Mouse (Mus musculus) myocyte (in vitro differentiated cells): Measurements from ENCODE around the gene Trim25. TPM values are rescaled to one million over a fixed set of nuclear protein-coding genes. Genes with fewer than 3 reads are reported as not detected.

Experiments used
- H3K27me3 ChIP-seq: one replicate; pipeline ENCODE4 v1.6.1; 2011; ENCODE audit not compliant: control insufficient read depth, insufficient read depth, insufficient read length
- H3K36me3 ChIP-seq: one replicate; pipeline ENCODE4 v1.6.1; 2011; ENCODE audit not compliant: control insufficient read depth, insufficient read depth
- H3K4me2 ChIP-seq: one replicate; pipeline ENCODE4 v1.6.1; 2011; ENCODE audit warnings: low read depth, control low read depth
- H3K4me3 ChIP-seq: one replicate; pipeline ENCODE4 v1.5.1; 2011; ENCODE audit warnings: mild to moderate bottlenecking, control low read depth, moderate library complexity
- H3K79me2 ChIP-seq: one replicate; pipeline ENCODE4 v1.6.1; 2011; ENCODE audit not compliant: control insufficient read depth, insufficient read depth
- H3ac ChIP-seq: one replicate; pipeline ENCODE4 v1.6.1; 2011; ENCODE audit not compliant: control insufficient read depth, insufficient read length
- CEBPB ChIP-seq: IDR thresholded peaks from 2 replicates; pipeline ENCODE4 v1.6.1; 2011; ENCODE audit warnings: mild to moderate bottlenecking, moderate library complexity; ENCODE audit not compliant: poor library complexity, insufficient read depth, severe bottlenecking
- E2F4 ChIP-seq: IDR thresholded peaks from one replicate; pipeline ENCODE4 v1.6.1; 2011; ENCODE audit warnings: mild to moderate bottlenecking, control low read depth, moderate library complexity; ENCODE audit not compliant: insufficient read depth
- MAX ChIP-seq: IDR thresholded peaks from one replicate; pipeline ENCODE4 v1.6.1; 2011; ENCODE audit warnings: low read depth, mild to moderate bottlenecking, control low read depth
- MYOD1 ChIP-seq, 3 experiments: IDR thresholded peaks; one replicate each; pipeline ENCODE4 v1.6.1; 2011; ENCODE audit warnings: control low read depth in 2 of 3, low read depth in 2 of 3, mild to moderate bottlenecking in 2 of 3, moderate library complexity in 1 of 3; ENCODE audit not compliant: insufficient read length in 2 of 3, control insufficient read depth in 1 of 3
- MYOG ChIP-seq, 3 experiments: IDR thresholded peaks; one replicate each; pipeline ENCODE4 v1.6.1; 2011; ENCODE audit warnings: control low read depth in 2 of 3, low read depth in 2 of 3, mild to moderate bottlenecking in 2 of 3; ENCODE audit not compliant: insufficient read length in 2 of 3, control insufficient read depth in 1 of 3, insufficient read depth in 1 of 3
- POLR2A ChIP-seq: IDR thresholded peaks from one replicate; pipeline ENCODE4 v1.6.1; 2011; ENCODE audit warnings: low read depth, mild to moderate bottlenecking, control low read depth, moderate library complexity; ENCODE audit not compliant: insufficient read length
- POLR2AphosphoS2 ChIP-seq: IDR thresholded peaks from one replicate; pipeline ENCODE4 v1.6.1; 2011; ENCODE audit warnings: low read depth, control low read depth; ENCODE audit not compliant: insufficient read length
- REST ChIP-seq: IDR thresholded peaks from one replicate; pipeline ENCODE4 v1.6.1; 2011; ENCODE audit warnings: mild to moderate bottlenecking, control low read depth, moderate library complexity; ENCODE audit not compliant: insufficient read depth, insufficient read length
- SRF ChIP-seq: IDR thresholded peaks from one replicate; pipeline ENCODE4 v1.6.1; 2011; ENCODE audit warnings: low read depth; ENCODE audit not compliant: control insufficient read depth, insufficient read length
- TCF12 ChIP-seq: IDR thresholded peaks from one replicate; pipeline ENCODE4 v1.6.1; 2011; ENCODE audit warnings: mild to moderate bottlenecking, control low read depth; ENCODE audit not compliant: poor library complexity, insufficient read depth, severe bottlenecking
- TCF3 ChIP-seq: IDR thresholded peaks from one replicate; pipeline ENCODE4 v1.6.1; 2011; ENCODE audit warnings: low read depth, control low read depth; ENCODE audit not compliant: insufficient read length
- USF1 ChIP-seq: IDR thresholded peaks from one replicate; pipeline ENCODE4 v1.6.1; 2011; ENCODE audit warnings: low read depth, mild to moderate bottlenecking, control low read depth, moderate library complexity
- polyA plus RNA-seq: library from polyadenylated mRNA; unstranded; fragments of >200 nt; fragmentation: generic; extraction: Trizol; gene quantifications from one replicate; pipeline ENCODE4 v1.2.1, GENCODE M21; 2012; ENCODE audit warnings: missing spikeins

The Trim25 gene
- polyA plus RNA-seq, 1 experiment: 6.5 TPM

DNA sequence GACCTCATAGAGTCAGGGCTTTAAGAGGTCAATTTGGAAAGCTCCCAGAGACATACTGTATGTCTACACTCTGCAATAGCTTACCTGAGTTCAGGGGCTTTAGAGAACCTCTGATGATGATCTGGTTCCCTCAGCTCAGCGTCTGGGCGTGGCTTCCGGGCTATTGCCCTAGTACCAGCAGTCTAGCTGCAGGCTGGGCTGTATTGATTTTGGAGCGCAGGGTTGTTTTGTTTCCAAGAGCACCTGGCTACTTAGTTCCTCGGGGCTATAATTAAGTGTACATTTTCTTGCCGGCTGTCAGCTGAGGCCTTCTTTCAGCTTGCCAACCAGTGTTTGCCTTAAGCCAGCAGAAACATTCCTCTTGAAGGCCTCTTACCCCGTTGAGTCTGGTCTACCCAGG is 10.3 kb downstream of the Trim25 start:
- H3K79me2 ChIP-seq: no peaks in the 10 kb centered on the region
- no peaks in the 10 kb centered on the region for H3K27me3 ChIP-seq
- H3K36me3 ChIP-seq: no peaks in the 10 kb centered on the region
- TF ChIP-seq MYOG (IDR thresholded peaks at IDR 0.05; ENCODE audit: control insufficient read depth in 1 of 3, insufficient read depth in 1 of 3, insufficient read length in 2 of 3, low read depth in 2 of 3): no peak
- no peak overlapping the region for H3K4me2 ChIP-seq
- H3K4me3 ChIP-seq: no peak overlapping the region
- no peak overlapping the region for H3ac ChIP-seq

DNA sequence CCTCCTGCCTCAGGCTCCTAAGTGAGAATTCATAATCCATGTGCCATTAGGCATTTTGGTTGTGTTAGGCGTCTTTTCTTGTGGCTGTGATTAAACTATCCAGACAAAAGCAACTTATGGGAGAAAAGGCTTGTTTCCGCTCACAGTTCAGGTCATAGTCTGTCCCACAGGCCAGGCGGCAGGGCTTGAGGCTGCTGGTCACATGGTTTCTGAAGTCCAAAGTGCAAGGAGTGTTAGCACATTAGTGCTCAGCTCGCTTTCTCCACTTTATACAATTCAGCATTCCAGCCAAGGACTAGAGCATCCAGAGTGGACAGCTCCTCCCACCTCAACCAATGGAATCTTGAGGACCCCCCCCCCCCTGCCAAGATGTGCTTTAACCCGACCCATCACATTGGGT is 13.1 kb downstream of the Trim25 start:
- no peaks in the 10 kb centered on the region for H3K79me2 ChIP-seq
- no peaks in the 10 kb centered on the region for H3K36me3 ChIP-seq

DNA sequence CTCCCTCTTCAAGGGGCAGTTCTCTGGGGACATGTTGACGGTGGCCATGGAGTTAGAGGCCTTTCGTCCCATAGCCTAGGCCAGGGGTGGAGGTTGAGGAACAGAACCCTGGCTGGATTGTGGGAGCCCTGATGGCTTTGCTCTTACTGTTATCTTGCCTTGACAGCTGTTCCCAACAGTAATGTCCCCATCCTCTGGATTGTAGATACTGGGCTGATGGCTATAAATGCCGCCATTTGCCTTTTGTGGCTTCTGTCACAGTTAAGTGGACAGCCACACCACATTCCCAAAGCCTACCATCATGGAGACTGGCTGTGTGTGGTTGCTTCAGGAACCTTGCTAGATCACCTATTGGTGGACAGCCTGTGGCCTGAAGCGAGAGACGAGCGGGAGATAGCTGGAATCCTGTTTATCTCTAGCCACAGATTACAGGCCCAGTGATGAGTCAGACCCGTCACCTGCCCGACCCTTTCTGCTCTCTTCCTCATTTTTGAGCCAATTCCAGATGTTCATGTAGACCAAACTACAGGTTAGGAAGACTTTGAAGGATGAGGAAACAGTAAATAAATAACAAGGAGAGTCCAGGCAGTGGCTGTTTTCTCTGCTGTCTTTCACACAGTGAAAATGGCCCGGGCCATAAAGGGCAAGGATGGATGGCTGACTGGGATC is 18.5 kb downstream of the Trim25 start:
- Histone ChIP-seq H3K27me3 (no peaks in the 10 kb centered on the region), H3K4me2 (no peak overlapping the region), H3K36me3 (no peaks in the 10 kb centered on the region)

More for the DNA sequence above, 13.1 kb downstream of the Trim25 start:
- TF ChIP-seq TCF12: no peak
- no peak for TF ChIP-seq MAX
- no peak for TF ChIP-seq POLR2A
- Histone ChIP-seq H3K27me3 (no peaks in the 10 kb centered on the region), H3K4me3 (no peak overlapping the region), H3K4me2 (no peak overlapping the region), H3ac (no peak overlapping the region)

DNA sequence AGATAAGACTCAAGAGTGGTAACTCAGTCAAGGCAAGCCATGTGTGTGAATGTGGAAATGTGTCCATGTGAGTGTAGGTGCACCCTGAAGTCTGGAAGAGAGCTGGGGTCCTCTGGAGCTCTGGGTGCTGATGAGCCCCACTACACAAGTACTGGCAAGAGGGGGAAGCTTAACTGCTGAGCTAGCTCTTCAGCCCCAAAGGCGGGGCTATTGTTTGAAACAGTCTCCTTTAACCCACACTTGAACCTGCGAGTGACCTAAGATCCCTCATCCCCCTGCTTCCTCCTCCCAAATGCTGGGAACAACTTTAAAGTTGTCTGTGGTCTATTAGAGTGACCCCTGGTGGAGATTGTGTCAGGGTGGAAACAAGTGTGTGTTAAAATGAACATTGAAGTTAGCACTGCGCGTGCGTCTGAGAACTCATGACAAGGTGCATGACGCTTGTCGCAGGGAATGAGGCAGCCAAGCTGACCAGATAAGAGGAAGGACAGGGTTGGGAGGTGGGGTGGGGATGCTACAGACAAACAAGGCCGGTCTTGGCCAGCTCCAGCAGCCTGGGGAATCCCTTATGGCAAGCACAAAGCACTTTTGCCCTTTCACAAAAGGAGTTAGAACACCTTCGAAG is 21.6 kb downstream of the Trim25 start:
- no peak for TF ChIP-seq USF1
- TF ChIP-seq MYOD1 (IDR thresholded peaks at IDR 0.05; ENCODE audit: control insufficient read depth in 1 of 3, insufficient read length in 2 of 3, low read depth in 2 of 3): no peak
- TF ChIP-seq MAX: no peak
- TF ChIP-seq POLR2A: no peak
- no peak for TF ChIP-seq TCF12
- TF ChIP-seq CEBPB: no peak
- TF ChIP-seq POLR2AphosphoS2: no peak
- no peak for TF ChIP-seq E2F4
- no peak for TF ChIP-seq TCF3
- TF ChIP-seq SRF: no peak
- TF ChIP-seq MYOG (IDR thresholded peaks at IDR 0.05; ENCODE audit: control insufficient read depth in 1 of 3, insufficient read depth in 1 of 3, insufficient read length in 2 of 3, low read depth in 2 of 3): no peak
- TF ChIP-seq REST: no peak
- H3K4me3 ChIP-seq: no peak overlapping the region
- H3ac ChIP-seq: no peak overlapping the region
- H3K4me2 ChIP-seq: no peak overlapping the region
- H3K79me2 ChIP-seq: no peaks in the 10 kb centered on the region
- H3K36me3 ChIP-seq: no peaks in the 10 kb centered on the region
- H3K27me3 ChIP-seq: no peaks in the 10 kb centered on the region

More for the DNA sequence above, 18.5 kb downstream of the Trim25 start:
- TF ChIP-seq MYOG (IDR thresholded peaks at IDR 0.05; ENCODE audit: control insufficient read depth in 1 of 3, insufficient read depth in 1 of 3, insufficient read length in 2 of 3, low read depth in 2 of 3) (no peak), USF1 (no peak), CEBPB (no peak), REST (no peak), TCF3 (no peak), MAX (no peak), POLR2A (no peak), SRF (no peak), MYOD1 (IDR thresholded peaks at IDR 0.05; ENCODE audit: control insufficient read depth in 1 of 3, insufficient read length in 2 of 3, low read depth in 2 of 3) (no peak), E2F4 (no peak), TCF12 (no peak), POLR2AphosphoS2 (no peak)
- Histone ChIP-seq H3K4me3 (no peak overlapping the region), H3ac (no peak overlapping the region), H3K79me2 (no peaks in the 10 kb centered on the region)

DNA sequence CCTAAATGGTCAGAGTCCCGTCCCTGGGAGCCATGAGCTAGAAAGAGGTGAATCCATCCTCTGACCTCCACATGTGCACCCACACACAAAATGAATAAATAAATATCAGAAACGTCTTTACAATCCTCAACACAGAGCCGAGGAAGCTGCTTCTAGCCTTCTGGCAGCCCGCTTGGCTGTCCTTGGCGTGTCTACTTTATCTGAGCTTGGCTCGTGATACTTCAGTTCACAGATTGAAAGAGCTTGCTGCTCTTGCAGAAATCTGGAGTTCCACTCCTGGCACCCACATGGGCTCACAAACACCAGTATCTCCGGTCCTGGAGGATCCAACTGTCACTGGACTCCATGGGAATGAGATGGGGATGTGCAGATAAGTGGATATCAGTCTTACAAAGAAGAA is 22.5 kb downstream of the Trim25 start:
- H3K4me2 ChIP-seq: no peak overlapping the region
- no peaks in the 10 kb centered on the region for H3K36me3 ChIP-seq
- no peaks in the 10 kb centered on the region for H3K27me3 ChIP-seq
- no peaks in the 10 kb centered on the region for H3K79me2 ChIP-seq
- no peak for TF ChIP-seq USF1
- TF ChIP-seq MYOG (IDR thresholded peaks at IDR 0.05; ENCODE audit: control insufficient read depth in 1 of 3, insufficient read depth in 1 of 3, insufficient read length in 2 of 3, low read depth in 2 of 3): no peak
- no peak for TF ChIP-seq TCF12
- no peak for TF ChIP-seq MAX
- no peak for TF ChIP-seq CEBPB
- TF ChIP-seq SRF: no peak
- no peak for TF ChIP-seq POLR2AphosphoS2
- no peak for TF ChIP-seq REST
- TF ChIP-seq POLR2A: no peak
- no peak for TF ChIP-seq E2F4
- no peak for TF ChIP-seq TCF3
- TF ChIP-seq MYOD1 (IDR thresholded peaks at IDR 0.05; ENCODE audit: control insufficient read depth in 1 of 3, insufficient read length in 2 of 3, low read depth in 2 of 3): no peak
- no peak overlapping the region for H3ac ChIP-seq
- no peak overlapping the region for H3K4me3 ChIP-seq
